Mouse (Mus musculus): Measurements from ENCODE around the gene Hdac5.

The Hdac5 gene

GRCm38 (mm10) chr11:102240636-102241035, 10.7 kb upstream of the Hdac5 start:
- no peak for DNase-seq (ENCODE audit: low read depth)

GRCm38 (mm10) chr11:102236022-102236421, 6.1 kb upstream of the Hdac5 start:
- DNase-seq (ENCODE audit: low read depth), result no peak

- peak; percentile 59 for DNase-seq (ENCODE audit: low read depth)
Observed at GRCm38 (mm10) chr11:102229331-102229953, 524 bp downstream of the Hdac5 start.

- no peak for DNase-seq (ENCODE audit: low read depth)
Observed at GRCm38 (mm10) chr11:102228646-102229268, 1.2 kb downstream of the Hdac5 start.

- no peak for DNase-seq (ENCODE audit: low read depth)
Observed at GRCm38 (mm10) chr11:102228191-102228545, 1.8 kb downstream of the Hdac5 start.

GRCm38 (mm10) chr11:102227270-102228190, 2.4 kb downstream of the Hdac5 start:
- no peak for DNase-seq (ENCODE audit: low read depth)

GRCm38 (mm10) chr11:102226067-102226978, 3.6 kb downstream of the Hdac5 start:
- no peak for DNase-seq (ENCODE audit: low read depth)

GRCm38 (mm10) chr11:102225221-102225620, 4.7 kb downstream of the Hdac5 start:
- DNase-seq (ENCODE audit: low read depth), result no peak

- no peak for DNase-seq (ENCODE audit: low read depth)
Observed at GRCm38 (mm10) chr11:102224686-102225085, 5.3 kb downstream of the Hdac5 start.

GRCm38 (mm10) chr11:102223166-102223565, 6.8 kb downstream of the Hdac5 start:
- DNase-seq (ENCODE audit: low read depth), result peak; percentile 89

GRCm38 (mm10) chr11:102221954-102222351, 8.0 kb downstream of the Hdac5 start:
- no peak for DNase-seq (ENCODE audit: low read depth)

GRCm38 (mm10) chr11:102221243-102221953, 8.6 kb downstream of the Hdac5 start:
- DNase-seq (ENCODE audit: low read depth), result no peak

GRCm38 (mm10) chr11:102220451-102220850, 9.5 kb downstream of the Hdac5 start:
- DNase-seq (ENCODE audit: low read depth), result no peak

GRCm38 (mm10) chr11:102219994-102220346, 10.0 kb downstream of the Hdac5 start:
- DNase-seq (ENCODE audit: low read depth), result no peak

GRCm38 (mm10) chr11:102219247-102219993, 10.5 kb downstream of the Hdac5 start:
- DNase-seq (ENCODE audit: low read depth), result no peak

GRCm38 (mm10) chr11:102218783-102219182, 11.2 kb downstream of the Hdac5 start:
- DNase-seq (ENCODE audit: low read depth), result peak; percentile 89

- no peak for DNase-seq (ENCODE audit: low read depth)
Observed at GRCm38 (mm10) chr11:102217876-102218430, 12.0 kb downstream of the Hdac5 start.

- no peak for DNase-seq (ENCODE audit: low read depth)
Observed at GRCm38 (mm10) chr11:102217396-102217795, 12.6 kb downstream of the Hdac5 start.

- DNase-seq (ENCODE audit: low read depth), result no peak
Observed at GRCm38 (mm10) chr11:102216886-102217240, 13.1 kb downstream of the Hdac5 start.
